Mouse (Mus musculus) gastrocnemius, adult 8-10 months (tissue): ENCODE results near the gene Heatr3. TPM values are rescaled to one million over a fixed set of nuclear protein-coding genes. Genes with fewer than 3 reads are reported as not detected.

Source experiments
- DNase-seq, 2 experiments: peaks; one replicate each; pipeline ENCODE4 v3.0.0; 2022; ENCODE audit warnings: low spot score in 2 of 2
- total RNA-seq, 4 experiments: library from RNA; stranded (reverse); gene quantifications; 2 replicates each; pipeline ENCODE4 v1.2.4; 2022

Gene Heatr3
- total RNA-seq, result 10 to 100 TPM; 30.2 to 41.2 (median 33.5) TPM

GRCm38 (mm10) chr8:88137748-88138484 is at the start of gene Heatr3:
TSS of gene Heatr3 (plus strand) at chr8:88137855.
- peak; percentile 93 to 95 for DNase-seq

GRCm38 (mm10) chr8:88088006-88088405 is 49.6 kb upstream of the Heatr3 start:
- no peak for DNase-seq

GRCm38 (mm10) chr8:88091661-88092060 is 46.0 kb upstream of the Heatr3 start:
- no peak for DNase-seq

GRCm38 (mm10) chr8:88093367-88093766 is 44.3 kb upstream of the Heatr3 start:
- no peak for DNase-seq

- no peak for DNase-seq
Observed at GRCm38 (mm10) chr8:88098856-88099255, 38.8 kb upstream of the Heatr3 start.

GRCm38 (mm10) chr8:88099526-88099925 is 38.1 kb upstream of the Heatr3 start:
- peak in 1 of 2 experiments; percentile 7 for DNase-seq

GRCm38 (mm10) chr8:88109241-88109640 is 28.4 kb upstream of the Heatr3 start:
- no peak for DNase-seq

GRCm38 (mm10) chr8:88118456-88119036 is 19.1 kb upstream of the Heatr3 start, which contains the start of gene Cnep1r1:
TSS of gene Cnep1r1 (plus strand) at chr8:88118769.
- peak; percentile 86 to 87 for DNase-seq

- no peak for DNase-seq
Observed at GRCm38 (mm10) chr8:88119076-88119475, 18.6 kb upstream of the Heatr3 start.

- DNase-seq, result no peak
Observed at GRCm38 (mm10) chr8:88124850-88125249, 12.8 kb upstream of the Heatr3 start.

GRCm38 (mm10) chr8:88129397-88129796 is 8.3 kb upstream of the Heatr3 start:
- no peak for DNase-seq

GRCm38 (mm10) chr8:88130754-88131317 is 6.8 kb upstream of the Heatr3 start:
- DNase-seq, result no peak

GRCm38 (mm10) chr8:88139256-88139655 is 1.6 kb downstream of the Heatr3 start:
- DNase-seq, result no peak

- DNase-seq, result no peak
Observed at GRCm38 (mm10) chr8:88141629-88142028, 4.0 kb downstream of the Heatr3 start.

- no peak for DNase-seq
Observed at GRCm38 (mm10) chr8:88144041-88144440, 6.4 kb downstream of the Heatr3 start.

- DNase-seq, result no peak
Observed at GRCm38 (mm10) chr8:88150910-88151371, 13.3 kb downstream of the Heatr3 start.

- no peak for DNase-seq
Observed at GRCm38 (mm10) chr8:88160237-88160995, 22.8 kb downstream of the Heatr3 start.

GRCm38 (mm10) chr8:88161439-88161838 is 23.8 kb downstream of the Heatr3 start:
- DNase-seq, result peak; percentile 39 to 60

GRCm38 (mm10) chr8:88175264-88175663 is 37.6 kb downstream of the Heatr3 start:
- DNase-seq, result no peak

- DNase-seq, result no peak
Observed at GRCm38 (mm10) chr8:88177291-88177690, 39.6 kb downstream of the Heatr3 start.

- DNase-seq, result no peak
Observed at GRCm38 (mm10) chr8:88183121-88183520, 45.5 kb downstream of the Heatr3 start.

- DNase-seq, result no peak
Observed at GRCm38 (mm10) chr8:88184914-88185313, 47.3 kb downstream of the Heatr3 start.
